Mouse (Mus musculus): ENCODE measurements around the gene Olfr1358. TPM values are rescaled to one million over a fixed set of nuclear protein-coding genes. Genes with fewer than 3 reads are reported as not detected.

Gene Olfr1358
- not detected for polyA plus RNA-seq (2017; shearing (Covaris generic))

GRCm38 (mm10) chr10:78517128-78517527 lies at the start of gene Olfr1358:
TSS of gene Olfr1358 (plus strand) at chr10:78517428.

Other genes with a start within 250 kb of the Olfr1358 start
- gene Agpat3, start 164.9 kb upstream of the Olfr1358 start, polyA plus RNA-seq (2017; shearing (Covaris generic)) = 100 to 1,000 TPM; 205 to 219 TPM
- 100 to 1,000 TPM; 257 to 260 TPM for gene Rrp1, start 104.4 kb upstream of the Olfr1358 start, polyA plus RNA-seq (2017; shearing (Covaris generic))
- gene Cstb, start 91.8 kb upstream of the Olfr1358 start, polyA plus RNA-seq (2017; shearing (Covaris generic)) = 100 to 1,000 TPM; 155 to 161 TPM
- gene Pdxk, start 52.5 kb upstream of the Olfr1358 start, polyA plus RNA-seq (2017; shearing (Covaris generic)) = 1 to 10 TPM; 7.4 to 8.8 TPM
- gene Ilvbl, start 56.9 kb downstream of the Olfr1358 start, polyA plus RNA-seq (2017; shearing (Covaris generic)) = 10 to 100 TPM; 77.6 to 97.5 TPM
- under 1 TPM; 0.08 to 0.21 TPM for gene Syde1, start 74.5 kb downstream of the Olfr1358 start, polyA plus RNA-seq (2017; shearing (Covaris generic))
- not detected for gene Olfr1357, start 100.6 kb downstream of the Olfr1358 start, polyA plus RNA-seq (2017; shearing (Covaris generic))
- gene Casp14, start 200.9 kb downstream of the Olfr1358 start, polyA plus RNA-seq (2017; shearing (Covaris generic)) = not detected
- not detected for gene Ccdc105, start 235.6 kb downstream of the Olfr1358 start, polyA plus RNA-seq (2017; shearing (Covaris generic))

All from activated CD4-positive, CD25-positive, alpha-beta regulatory T cell (primary cell).